Mouse (Mus musculus) neural tube, embryonic 13.5 days (tissue): Measurements from ENCODE around the gene Pelp1. TPM values are rescaled to one million over a fixed set of nuclear protein-coding genes. Genes with fewer than 3 reads are reported as not detected.
"Not testable (repeated sequence)": the region's sequence is repeated elsewhere in the genome, so short reads cannot be mapped to it uniquely, and the experiment has no call there.

Experiments used
- ATAC-seq: fragments of 200-750 bp; cut with Nextera tagmentation; 2 replicates; pipeline ENCODE4 v1.8.0; 2017; ENCODE audit warnings: low read depth, mild to moderate bottlenecking, moderate TSS enrichment, moderate library complexity
- H3K27ac ChIP-seq: fragments of 300-500 bp; sonication (generic); replicated peaks from 2 replicates; pipeline ENCODE4 v1.5.1; 2015; ENCODE audit warnings: moderate library complexity, mild to moderate bottlenecking, inconsistent platforms
- H3K27me3 ChIP-seq: fragments of 300-500 bp; sonication (generic); 2 replicates; pipeline ENCODE4 v1.6.1; 2015; ENCODE audit warnings: mild to moderate bottlenecking, inconsistent platforms
- H3K36me3 ChIP-seq: fragments of 300-500 bp; sonication (generic); 2 replicates; pipeline ENCODE4 v1.6.1; 2015; ENCODE audit warnings: mild to moderate bottlenecking, inconsistent platforms
- H3K4me1 ChIP-seq: fragments of 300-500 bp; sonication (generic); replicated peaks from 2 replicates; pipeline ENCODE4 v1.6.1; 2015; ENCODE audit warnings: inconsistent platforms
- H3K4me2 ChIP-seq: fragments of 300-500 bp; sonication (generic); 2 replicates; pipeline ENCODE4 v1.6.1; 2015; ENCODE audit warnings: inconsistent platforms, mild to moderate bottlenecking, moderate library complexity
- H3K4me3 ChIP-seq: fragments of 300-500 bp; sonication (generic); 2 replicates; pipeline ENCODE4 v1.5.1; 2015; ENCODE audit warnings: mild to moderate bottlenecking, inconsistent platforms
- H3K9ac ChIP-seq: fragments of 300-500 bp; sonication (generic); 2 replicates; pipeline ENCODE4 v1.6.1; 2015; ENCODE audit warnings: moderate library complexity, mild to moderate bottlenecking, inconsistent platforms
- H3K9me3 ChIP-seq: fragments of 300-500 bp; sonication (generic); 2 replicates; pipeline ENCODE4 v1.6.1; 2016; ENCODE audit warnings: inconsistent platforms
- WGBS: fragments of 180-500 bp; shearing (Covaris S2); methylation state at CpG from one replicate; pipeline ENCODE4 v1.1.7; 2015; 5-methylcytosine and 5-hydroxymethylcytosine counted together
- microRNA-seq: library from miRNA; unstranded; fragments of <30 nt; microRNA quantifications from one replicate; pipeline ENCODE4, GENCODE M21; 2016
- polyA plus RNA-seq: library from polyadenylated mRNA; unstranded; fragments of >200 nt; fragmentation: Nextera tagmentation; extraction: Ambion mirVana; gene quantifications from 2 replicates; pipeline ENCODE4 v1.2.1, GENCODE M21; 2015

The Pelp1 gene
- polyA plus RNA-seq, 1 experiment from 2014 or later: 31.9 TPM

GRCm38 (mm10) chr11:70367701-70368100, 42.1 kb downstream of the Pelp1 start:
- H3K4me3 ChIP-seq, H3K36me3 ChIP-seq, H3K4me2 ChIP-seq, H3K9me3 ChIP-seq, H3K9ac ChIP-seq, H3K27ac ChIP-seq, H3K27me3 ChIP-seq, H3K4me1 ChIP-seq, ATAC-seq: not testable (repeated sequence)
- 86% methylated on average over 6 of the region's 6 CpGs for WGBS

- under 1% methylated on average over 19 of the region's 19 CpGs for WGBS
- H3K4me3 ChIP-seq: peak within 1 kb of the TSS; percentile 23
- no peaks in the 10 kb centered on the region for H3K36me3 ChIP-seq
- H3K9ac ChIP-seq: no peak within 1 kb of the TSS
- H3K4me1 ChIP-seq: peaks cover 11% of the 10 kb centered on the region
- H3K4me2 ChIP-seq: peak within 1 kb of the TSS; percentile 52
- no peak within 1 kb of the TSS for H3K27ac ChIP-seq
- no peaks in the 10 kb centered on the region for H3K9me3 ChIP-seq
- peaks cover 53% of the 10 kb centered on the region for H3K27me3 ChIP-seq
- no peak for ATAC-seq
These were observed 58.0 kb downstream of the Pelp1 start, which contains the start of gene Alox15 for GRCm38 (mm10) chr11:70351868-70352267. TSS of gene Alox15 (minus strand) at chr11:70352031.

GRCm38 (mm10) chr11:70348630-70349029, 61.2 kb downstream of the Pelp1 start:
- no peaks in the 10 kb centered on the region for H3K9me3 ChIP-seq
- H3K4me3 ChIP-seq: no peak overlapping the region
- WGBS: 81% methylated on average over 9 of the region's 9 CpGs
- no peaks in the 10 kb centered on the region for H3K36me3 ChIP-seq
- H3K9ac ChIP-seq: no peak overlapping the region
- peaks cover 11% of the 10 kb centered on the region for H3K4me1 ChIP-seq
- H3K27me3 ChIP-seq: peaks cover 50% of the 10 kb centered on the region
- no peak for ATAC-seq
- H3K27ac ChIP-seq: no peak overlapping the region
- H3K4me2 ChIP-seq: no peak overlapping the region

GRCm38 (mm10) chr11:70347861-70348260, 62.0 kb downstream of the Pelp1 start:
- Histone ChIP-seq H3K27me3 (peaks cover 42% of the 10 kb centered on the region), H3K36me3 (no peaks in the 10 kb centered on the region), H3K4me2 (no peak overlapping the region), H3K9me3 (no peaks in the 10 kb centered on the region), H3K27ac (no peak overlapping the region), H3K4me1 (peaks cover 11% of the 10 kb centered on the region), H3K9ac (no peak overlapping the region), H3K4me3 (no peak overlapping the region)
- 83% methylated on average over 10 of the region's 10 CpGs for WGBS
- no peak for ATAC-seq

- Histone ChIP-seq H3K36me3 (no peaks in the 10 kb centered on the region), H3K4me1 (no peaks in the 10 kb centered on the region), H3K27ac (no peak overlapping the region), H3K4me3 (no peak overlapping the region), H3K27me3 (peaks cover 20% of the 10 kb centered on the region), H3K9ac (no peak overlapping the region), H3K4me2 (no peak overlapping the region), H3K9me3 (no peaks in the 10 kb centered on the region)
- no peak for ATAC-seq
- WGBS: 95% methylated on average over 8 of the region's 8 CpGs
These were observed 64.3 kb downstream of the Pelp1 start for GRCm38 (mm10) chr11:70345546-70345945.

- no peak overlapping the region for H3K9ac ChIP-seq
- peaks cover 15% of the 10 kb centered on the region for H3K27me3 ChIP-seq
- H3K4me1 ChIP-seq: no peaks in the 10 kb centered on the region
- no peak overlapping the region for H3K4me3 ChIP-seq
- WGBS: 88% methylated on average over 10 of the region's 10 CpGs
- H3K36me3 ChIP-seq: no peaks in the 10 kb centered on the region
- H3K4me2 ChIP-seq: no peak overlapping the region
- no peak for ATAC-seq
- H3K9me3 ChIP-seq: no peaks in the 10 kb centered on the region
- no peak overlapping the region for H3K27ac ChIP-seq
These were observed 64.8 kb downstream of the Pelp1 start for GRCm38 (mm10) chr11:70345061-70345460.

Small RNAs within 50 kb of the gene (microRNA-seq; reads per million reads assigned to microRNA genes)
- gene Mir7115: not detected

Other genes with a start within 250 kb of the Pelp1 start
- gene Slc16a11, start 197.3 kb downstream of the Pelp1 start, polyA plus RNA-seq: 3.0 and 3.4 TPM in 2 replicates
- gene Slc16a13, start 189.0 kb downstream of the Pelp1 start, polyA plus RNA-seq: 14.7 and 15.8 TPM in 2 replicates
- gene Bcl6b, start 180.2 kb downstream of the Pelp1 start, polyA plus RNA-seq: 6.0 and 6.1 TPM in 2 replicates
- gene 0610010K14Rik, start 172.1 kb downstream of the Pelp1 start, polyA plus RNA-seq: 161 and 174 TPM in 2 replicates
- 17.0 and 18.3 TPM in 2 replicates for gene Gm21988, start 170.2 kb downstream of the Pelp1 start, polyA plus RNA-seq
- 362 and 382 TPM in 2 replicates for gene Rnasek, start 170.2 kb downstream of the Pelp1 start, polyA plus RNA-seq
- gene Alox12, start 154.7 kb downstream of the Pelp1 start, polyA plus RNA-seq: 2.5 and 2.6 TPM in 2 replicates
- gene Alox12e, start 87.4 kb downstream of the Pelp1 start, polyA plus RNA-seq: not detected in 2 replicates
- 0.28 TPM in 1 of 2 replicates, not detected in the other for gene Alox15, start 58.0 kb downstream of the Pelp1 start, polyA plus RNA-seq
- 43.8 and 46.6 TPM in 2 replicates for gene Arrb2, start 22.6 kb upstream of the Pelp1 start, polyA plus RNA-seq
- 45.3 and 46.0 TPM in 2 replicates for gene Med11, start 41.9 kb upstream of the Pelp1 start, polyA plus RNA-seq
- gene Zmynd15, start 49.4 kb upstream of the Pelp1 start, polyA plus RNA-seq: 1.2 and 1.5 TPM in 2 replicates
- 7.2 and 8.9 TPM in 2 replicates for gene Cxcl16, start 50.0 kb upstream of the Pelp1 start, polyA plus RNA-seq
- gene Tm4sf5, start 95.2 kb upstream of the Pelp1 start, polyA plus RNA-seq: 0.52 and 1.8 TPM in 2 replicates
- gene Vmo1, start 104.6 kb upstream of the Pelp1 start, polyA plus RNA-seq: 0.31 TPM in 1 of 2 replicates, not detected in the other
- 0.42 and 0.52 TPM in 2 replicates for gene Gltpd2, start 109.2 kb upstream of the Pelp1 start, polyA plus RNA-seq
- gene Psmb6, start 115.3 kb upstream of the Pelp1 start, polyA plus RNA-seq: 814 and 884 TPM in 2 replicates
- gene Gm40193, start 122.9 kb upstream of the Pelp1 start, polyA plus RNA-seq: not detected in 2 replicates
- gene Pld2, start 130.0 kb upstream of the Pelp1 start, polyA plus RNA-seq: 7.4 and 8.8 TPM in 2 replicates
- 18.0 TPM in 2 replicates for gene Mink1, start 152.8 kb upstream of the Pelp1 start, polyA plus RNA-seq
- gene 4930544D05Rik, start 205.8 kb upstream of the Pelp1 start, polyA plus RNA-seq: not detected in 2 replicates
- gene Chrne, start 209.2 kb upstream of the Pelp1 start, polyA plus RNA-seq: 0.38 TPM in 1 of 2 replicates, not detected in the other
- gene Gp1ba, start 229.1 kb upstream of the Pelp1 start, polyA plus RNA-seq: 0.14 and 0.45 TPM in 2 replicates
- gene Rnf167, start 237.2 kb upstream of the Pelp1 start, polyA plus RNA-seq: 101 and 106 TPM in 2 replicates
- gene Slc25a11, start 237.4 kb upstream of the Pelp1 start, polyA plus RNA-seq: 150 and 153 TPM in 2 replicates
- 970 and 979 TPM in 2 replicates for gene Pfn1, start 244.6 kb upstream of the Pelp1 start, polyA plus RNA-seq
- gene Eno3, start 247.2 kb upstream of the Pelp1 start, polyA plus RNA-seq: 9.4 and 14.9 TPM in 2 replicates